Mouse (Mus musculus): ENCODE results near the gene Rrh. TPM values are rescaled to one million over a fixed set of nuclear protein-coding genes. Genes with fewer than 3 reads are reported as not detected.
A peak's percentile ranks its signal among the peaks of the same experiment; 100 is the strongest.

Gene Rrh
- polyA plus RNA-seq, 1 experiment from 2014 or later: 0.30 TPM

GRCm38 (mm10) chr3:129830626-129831025 is 8.2 kb upstream of the Rrh start:
- ATAC-seq: peak; percentile 36
- CTCF ChIA-PET: interaction anchor here (1.3 kb wide), 1 partner anchor 19 kb away, joined by 3 read pairs; no protein-coding TSS in a partner anchor
- no peak for DNase-seq (ENCODE audit: low read depth, low spot score)
- no peaks in the 10 kb centered on the region for H3K27me3 ChIP-seq
- POLR2A ChIA-PET: no interaction called here
- TF ChIP-seq CTCF (IDR thresholded peaks at IDR 0.05): no peak
- in situ Hi-C loops (cut with MboI; ENCODE audit: low pct_unique_long_range_greater_than_20kb): no loop called here

DNA sequence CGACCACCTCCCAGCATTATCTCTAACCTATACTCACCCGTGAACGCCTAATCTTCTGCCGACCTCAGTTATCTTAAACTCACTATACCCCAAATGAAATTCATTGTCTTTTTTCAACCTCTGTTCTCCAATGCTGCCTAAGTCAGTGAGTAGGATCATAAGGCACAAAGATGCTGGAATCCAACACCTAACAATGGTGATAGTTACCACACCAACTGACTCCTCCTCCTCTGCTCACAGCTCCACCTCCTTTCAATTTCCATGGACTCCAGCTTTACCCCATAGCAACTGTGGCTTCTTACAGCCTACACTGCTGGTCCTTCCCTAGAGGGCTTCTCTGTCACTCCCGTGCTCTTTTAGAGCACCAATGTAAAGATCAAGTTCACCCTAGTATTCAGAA is 5.3 kb upstream of the Rrh start:
- DNase-seq (ENCODE audit: low read depth, low spot score) (no peak), ATAC-seq (no peak)
- TF ChIP-seq CTCF (IDR thresholded peaks at IDR 0.05): no peak
- no peaks in the 10 kb centered on the region for H3K27me3 ChIP-seq
- ChIA-PET CTCF (interaction anchor here (0.8 to 2.3 kb wide), 4 partner anchors 11 to 252 kb away, joined by 3 to 7 read pairs (median 4); no protein-coding TSS in a partner anchor), POLR2A (no interaction called here)
- in situ Hi-C loops (cut with MboI; ENCODE audit: low pct_unique_long_range_greater_than_20kb): loop anchor here (5.0 to 10.0 kb wide), 3 partner anchors 75 to 867 kb away; partner anchors contain the start of gene Casp6

DNA sequence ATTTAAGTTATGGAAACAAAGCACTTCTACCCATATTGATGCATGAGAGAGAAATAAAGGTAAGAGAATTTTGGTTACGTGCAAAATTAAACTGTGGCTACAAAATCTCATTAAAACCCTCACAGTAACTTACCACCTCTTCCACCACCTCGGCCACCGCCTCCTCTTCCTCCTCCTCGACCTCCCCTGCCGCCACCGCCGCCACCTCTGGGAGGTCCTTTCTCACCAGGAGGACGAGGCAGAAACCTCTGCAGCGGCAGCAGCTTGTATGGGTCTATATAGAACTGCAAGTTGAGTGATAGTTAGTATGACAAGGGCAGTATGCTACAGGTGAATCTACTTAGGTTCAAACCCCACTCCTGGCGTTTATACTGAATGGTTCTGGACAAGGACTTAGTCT is 4.3 kb upstream of the Rrh start:
- POLR2A ChIA-PET: no interaction called here
- DNase-seq (ENCODE audit: low read depth, low spot score) (no peak), ATAC-seq (no peak)
- in situ Hi-C loops (cut with MboI; ENCODE audit: low pct_unique_long_range_greater_than_20kb): loop anchor here (5.0 to 10.0 kb wide), 3 partner anchors 76 to 868 kb away; partner anchors contain the start of gene Casp6
- no peak for TF ChIP-seq CTCF (IDR thresholded peaks at IDR 0.05)
- CTCF ChIA-PET: interaction anchor here (0.9 to 2.0 kb wide), 3 partner anchors 10 to 358 kb away, joined by 3 to 6 read pairs (median 3); no protein-coding TSS in a partner anchor
- no peaks in the 10 kb centered on the region for H3K27me3 ChIP-seq

- ChIA-PET CTCF (interaction anchor here (2.3 to 3.5 kb wide), 2 partner anchors 11 to 16 kb away, joined by 7 to 24 read pairs; partner anchors contain the start of gene Cfi), POLR2A (no interaction called here)
- DNase-seq (ENCODE audit: low read depth, low spot score) (no peak), ATAC-seq (no peak)
- no peak for TF ChIP-seq CTCF (IDR thresholded peaks at IDR 0.05)
- in situ Hi-C loops (cut with MboI; ENCODE audit: low pct_unique_long_range_greater_than_20kb): loop anchor here (5.0 to 10.0 kb wide), 3 partner anchors 77 to 870 kb away; partner anchors contain the start of gene Casp6
- no peaks in the 10 kb centered on the region for H3K27me3 ChIP-seq
These were observed 2.5 kb upstream of the Rrh start for GRCm38 (mm10) chr3:129824891-129825290.

DNA sequence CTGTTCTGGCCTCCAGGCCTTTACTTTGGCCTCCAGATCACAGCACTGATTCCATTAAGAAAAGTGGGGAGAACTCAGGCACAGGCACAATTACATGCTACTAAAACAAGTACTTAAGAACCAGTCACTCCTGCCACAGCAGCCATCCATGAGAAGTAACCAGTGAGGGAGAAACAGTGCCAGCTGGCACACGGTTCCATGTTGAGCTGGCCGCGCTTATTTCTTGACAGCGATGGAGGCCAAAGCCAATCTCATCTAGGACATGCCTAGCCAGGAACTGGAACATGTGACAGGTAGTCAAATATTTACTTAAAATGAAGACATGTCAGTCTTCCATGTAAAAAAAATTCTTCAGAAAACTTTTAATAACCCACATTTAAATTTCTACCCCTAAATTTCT is 1.8 kb upstream of the Rrh start:
- in situ Hi-C loops (cut with MboI; ENCODE audit: low pct_unique_long_range_greater_than_20kb): loop anchor here (10.0 kb wide), 1 partner anchor 871 kb away; no protein-coding TSS in a partner anchor
- no peaks in the 10 kb centered on the region for H3K27me3 ChIP-seq
- ChIA-PET CTCF (interaction anchor here (0.7 to 3.5 kb wide), 6 partner anchors 12 to 257 kb away, joined by 3 to 24 read pairs (median 6); partner anchors contain the start of genes Cfi and Lrit3), POLR2A (no interaction called here)
- DNase-seq (ENCODE audit: low read depth, low spot score): no peak
- ATAC-seq: no peak
- no peak for TF ChIP-seq CTCF (IDR thresholded peaks at IDR 0.05)

GRCm38 (mm10) chr3:129823293-129823692 is 906 bp upstream of the Rrh start:
- ATAC-seq (peak; percentile 97), DNase-seq (ENCODE audit: low read depth, low spot score) (peak; percentile 27)
- no peak for TF ChIP-seq CTCF (IDR thresholded peaks at IDR 0.05)
- CTCF ChIA-PET: interaction anchor here (0.7 to 3.5 kb wide), 18 partner anchors 10 to 256 kb away, joined by 3 to 24 read pairs (median 4); partner anchors contain the start of genes Cfi and Lrit3
- in situ Hi-C loops (cut with MboI; ENCODE audit: low pct_unique_long_range_greater_than_20kb): loop anchor here (10.0 kb wide), 1 partner anchor 872 kb away; no protein-coding TSS in a partner anchor
- POLR2A ChIA-PET: no interaction called here
- no peaks in the 10 kb centered on the region for H3K27me3 ChIP-seq

GRCm38 (mm10) chr3:129821736-129822135 is 651 bp downstream of the Rrh start:
- ATAC-seq (no peak), DNase-seq (ENCODE audit: low read depth, low spot score) (no peak)
- ChIA-PET POLR2A (no interaction called here), CTCF (interaction anchor here (1.4 to 3.5 kb wide), 2 partner anchors 13 to 55 kb away, joined by 4 to 24 read pairs; no protein-coding TSS in a partner anchor)
- TF ChIP-seq CTCF (IDR thresholded peaks at IDR 0.05): no peak
- H3K27me3 ChIP-seq: no peaks in the 10 kb centered on the region
- in situ Hi-C loops (cut with MboI; ENCODE audit: low pct_unique_long_range_greater_than_20kb): loop anchor here (10.0 kb wide), 1 partner anchor 873 kb away; no protein-coding TSS in a partner anchor

- ChIA-PET CTCF (interaction anchor here (1.3 to 1.7 kb wide), 3 partner anchors 10 to 82 kb away, joined by 3 to 9 read pairs (median 4); no protein-coding TSS in a partner anchor), POLR2A (interaction anchor here (0.7 kb wide), 1 partner anchor 10 kb away, joined by 6 read pairs; no protein-coding TSS in a partner anchor)
- TF ChIP-seq CTCF (IDR thresholded peaks at IDR 0.05): no peak
- in situ Hi-C loops (cut with MboI; ENCODE audit: low pct_unique_long_range_greater_than_20kb): loop anchor here (10.0 kb wide), 1 partner anchor 874 kb away; no protein-coding TSS in a partner anchor
- ATAC-seq (no peak), DNase-seq (ENCODE audit: low read depth, low spot score) (no peak)
- no peaks in the 10 kb centered on the region for H3K27me3 ChIP-seq
These were observed 1.5 kb downstream of the Rrh start for GRCm38 (mm10) chr3:129820847-129821246.

- in situ Hi-C loops (cut with MboI; ENCODE audit: low pct_unique_long_range_greater_than_20kb): no loop called here
- ChIA-PET CTCF (interaction anchor here (1.2 to 1.8 kb wide), 3 partner anchors 10 to 23 kb away, joined by 4 to 6 read pairs (median 6); no protein-coding TSS in a partner anchor), POLR2A (no interaction called here)
- H3K27me3 ChIP-seq: no peaks in the 10 kb centered on the region
- TF ChIP-seq CTCF (IDR thresholded peaks at IDR 0.05): no peak
- DNase-seq (ENCODE audit: low read depth, low spot score): no peak
- ATAC-seq: no peak
These were observed 18.6 kb downstream of the Rrh start, which contains the start of gene Lrit3 for GRCm38 (mm10) chr3:129803765-129804164. TSS of gene Lrit3 (minus strand) at chr3:129804030.

DNA sequence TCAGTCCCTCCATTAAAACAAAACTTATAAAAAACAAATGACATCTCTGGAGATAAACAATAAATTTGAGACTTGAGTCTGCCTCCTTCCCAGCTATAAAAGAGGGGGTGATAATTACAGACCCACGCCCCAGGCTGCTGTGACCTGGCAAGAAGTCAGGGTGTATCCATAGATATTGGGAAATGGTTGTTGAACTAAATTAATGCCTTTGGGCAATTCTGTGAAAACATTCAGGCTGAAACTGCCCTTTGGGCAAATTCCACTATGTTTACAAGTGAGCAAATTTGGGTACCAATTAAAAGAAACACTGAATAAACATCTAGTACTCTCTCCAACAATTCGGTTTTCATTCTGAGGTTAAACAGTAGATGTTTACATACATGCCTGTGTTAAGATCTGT is 23.4 kb downstream of the Rrh start:
- TF ChIP-seq CTCF (IDR thresholded peaks at IDR 0.05): no peak
- POLR2A ChIA-PET: no interaction called here
- CTCF ChIA-PET: interaction anchor here (1.4 to 1.5 kb wide), 2 partner anchors 24 to 69 kb away, joined by 3 to 6 read pairs; partner anchors contain the start of gene Rrh
- DNase-seq (ENCODE audit: low read depth, low spot score): no peak
- in situ Hi-C loops (cut with MboI; ENCODE audit: low pct_unique_long_range_greater_than_20kb): no loop called here
- no peak for ATAC-seq
- no peaks in the 10 kb centered on the region for H3K27me3 ChIP-seq

DNA sequence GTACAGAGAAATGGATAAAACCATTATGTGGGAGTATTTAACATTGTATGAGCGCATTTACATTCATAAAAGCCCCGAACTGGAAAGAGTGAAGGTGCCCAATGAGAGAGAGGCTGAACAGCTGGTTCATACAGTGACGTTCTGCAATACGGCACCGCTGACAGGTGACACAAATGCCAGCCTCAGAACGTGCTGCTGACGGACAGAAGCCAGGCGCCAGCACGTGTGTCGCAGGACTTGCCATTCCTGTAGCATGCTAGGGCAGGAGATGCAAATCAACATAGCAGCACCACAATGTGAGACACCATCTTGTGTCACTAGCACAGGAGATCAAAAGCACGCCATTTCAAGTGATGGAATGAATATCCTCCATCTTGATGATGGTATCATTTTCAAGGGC is 23.8 kb downstream of the Rrh start:
- ATAC-seq (no peak), DNase-seq (ENCODE audit: low read depth, low spot score) (no peak)
- CTCF ChIA-PET: interaction anchor here (1.4 to 1.5 kb wide), 2 partner anchors 24 to 68 kb away, joined by 3 to 6 read pairs; partner anchors contain the start of gene Rrh
- TF ChIP-seq CTCF (IDR thresholded peaks at IDR 0.05): no peak
- in situ Hi-C loops (cut with MboI; ENCODE audit: low pct_unique_long_range_greater_than_20kb): no loop called here
- POLR2A ChIA-PET: no interaction called here
- H3K27me3 ChIP-seq: no peaks in the 10 kb centered on the region
